Mouse (Mus musculus): ENCODE measurements around the gene Gapdh. TPM values are rescaled to one million over a fixed set of nuclear protein-coding genes. Genes with fewer than 3 reads are reported as not detected.

Gene Gapdh
- 1,000 to 10,000 TPM; 5,945 to 6,079 TPM for total RNA-seq (2021)
- long read RNA-seq, experiment 1, transcript Gapdh-203 (7 exons, 1,420 nt) = major isoform, 5 of 51 reads
- long read RNA-seq, experiment 1, partial matches to known transcripts = 4 of 51 reads
- long read RNA-seq, experiment 1, other reads (novel, unspliced or antisense) = 38 of 51 reads
- long read RNA-seq, experiment 2, transcript Gapdh-203 (7 exons, 1,420 nt) = major isoform, 11 of 61 reads
- long read RNA-seq, experiment 2, partial matches to known transcripts = 6 of 61 reads
- long read RNA-seq, experiment 2, other reads (novel, unspliced or antisense) = 42 of 61 reads

DNA sequence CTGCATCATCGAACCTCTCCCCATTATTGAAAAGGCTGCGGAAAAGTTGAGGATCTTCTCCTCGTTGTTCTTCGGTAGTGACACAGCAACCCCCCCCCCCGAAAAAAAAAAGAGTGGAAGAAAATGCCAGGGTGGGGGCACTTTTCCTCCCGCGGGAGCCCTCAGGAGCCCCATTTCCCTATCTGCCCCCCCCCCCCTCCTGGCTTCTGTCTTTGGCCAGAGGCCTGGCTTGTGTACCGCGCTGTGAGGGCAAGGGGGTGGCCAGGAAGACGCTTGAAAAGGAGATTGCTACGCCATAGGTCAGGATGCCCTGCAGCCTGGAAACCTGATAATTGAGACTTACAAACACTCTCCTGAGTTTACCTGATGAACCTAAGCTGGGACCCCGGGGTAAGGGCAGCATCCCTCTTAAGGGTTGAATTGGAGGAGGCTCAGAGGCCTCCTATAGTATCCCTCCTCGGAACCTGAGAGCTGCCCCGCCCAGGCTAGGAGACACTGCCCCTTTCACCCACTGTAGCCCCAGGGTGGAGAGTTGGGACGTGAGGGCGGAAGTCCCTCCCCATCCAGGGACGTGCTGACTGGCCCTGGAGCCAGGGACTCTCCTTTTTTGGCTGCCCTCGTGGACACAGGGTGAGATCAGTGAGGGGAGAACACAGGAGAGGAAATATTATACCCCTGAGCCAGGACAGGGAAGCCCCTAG lies at the start of gene Gapdh:
Gene Gapdh (minus strand): TSS at position 417 of the 701 bp plus-strand sequence.
- DNase-seq (ENCODE audit: low spot score in 2 of 2) = peak; percentile 57 to 84

DNA sequence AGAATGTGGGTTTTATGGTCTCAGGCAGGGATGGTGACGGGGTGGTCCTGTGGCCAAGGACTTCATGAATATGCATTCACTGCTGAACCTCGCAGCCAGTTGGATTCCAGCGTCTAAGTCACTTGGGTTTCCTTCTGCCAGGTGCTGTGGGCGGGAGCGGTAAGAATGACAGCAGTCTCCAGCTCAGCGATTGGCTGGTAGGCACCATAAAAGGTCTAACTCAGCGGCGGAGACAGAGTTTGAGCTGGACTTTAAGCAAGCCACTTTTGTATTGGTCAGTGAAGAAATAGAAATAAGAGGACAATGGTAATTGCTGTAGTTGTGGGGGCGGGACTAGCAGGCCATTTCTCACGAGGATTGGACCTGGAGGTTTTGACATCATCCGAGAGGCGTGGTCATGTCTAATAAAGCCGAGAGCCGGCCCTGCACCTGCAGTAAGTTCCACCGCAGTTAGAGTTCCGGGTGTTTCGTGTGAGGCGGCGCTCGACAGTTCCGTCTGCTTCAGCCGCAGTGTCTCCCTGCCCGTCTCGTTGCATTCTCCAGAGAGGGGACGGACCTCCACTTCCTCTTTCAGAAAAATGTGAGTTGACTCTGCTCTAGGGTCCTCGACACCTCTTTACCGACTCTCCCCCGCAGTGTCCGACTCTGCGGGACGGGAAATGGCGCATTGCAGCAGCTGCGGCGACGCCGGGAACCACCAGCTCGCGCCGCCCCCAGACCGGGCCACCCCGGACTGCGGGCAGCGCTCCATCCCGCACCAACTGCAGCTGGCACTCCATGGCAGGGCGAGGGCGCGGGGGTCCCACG lies 49.1 kb upstream of the Gapdh start, which contains the start of gene Vamp1:
Gene Vamp1 (plus strand): TSS at position 404 of the 807 bp plus-strand sequence.
- DNase-seq (ENCODE audit: low spot score in 2 of 2) = peak; percentile 68 to 89

DNA sequence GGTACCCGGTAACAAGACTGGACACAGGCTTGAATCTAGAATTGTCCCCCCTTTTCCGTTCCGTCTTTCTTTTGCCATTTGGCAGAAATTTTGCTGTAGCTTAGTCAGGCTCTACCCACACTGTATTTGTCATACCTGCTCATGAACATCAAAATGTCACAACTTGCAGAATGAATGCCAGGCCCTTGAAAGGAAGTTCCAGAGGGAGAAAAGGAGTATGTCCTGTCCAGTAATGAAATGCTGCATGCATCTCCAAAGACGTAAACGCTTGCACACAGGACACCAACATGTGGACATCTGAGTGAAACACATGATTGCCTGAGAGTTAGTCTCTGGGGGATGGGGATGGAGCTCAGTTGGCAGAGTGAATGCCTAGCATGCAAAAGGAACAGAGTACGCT lies 47.4 kb upstream of the Gapdh start:
- DNase-seq (ENCODE audit: low spot score in 2 of 2) = no peak

- DNase-seq (ENCODE audit: low spot score in 2 of 2) = no peak
Measured at GRCm38 (mm10) chr6:125213129-125213528, 46.9 kb upstream of the Gapdh start.

DNA sequence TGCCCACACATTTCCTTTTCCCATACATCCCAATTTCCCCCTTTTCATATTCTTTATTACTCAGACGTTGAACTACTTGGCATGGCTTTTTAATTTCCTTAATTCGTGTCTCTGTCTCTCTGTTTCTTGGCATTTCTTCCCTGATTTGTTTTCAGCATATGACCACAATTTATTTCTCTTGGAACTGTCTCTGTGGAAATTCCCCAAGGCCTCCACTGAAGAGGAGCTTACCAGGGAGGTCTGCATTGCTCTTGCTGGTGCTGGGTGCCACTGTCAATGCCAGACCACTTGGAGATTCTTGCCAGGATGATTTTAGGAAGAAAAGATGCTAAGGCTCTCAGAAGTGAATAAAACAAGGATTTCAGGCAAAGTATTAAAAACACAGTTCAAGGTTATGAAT lies 46.4 kb upstream of the Gapdh start:
- no peak for DNase-seq (ENCODE audit: low spot score in 2 of 2)

GRCm38 (mm10) chr6:125210436-125210835 lies 44.2 kb upstream of the Gapdh start:
- no peak for DNase-seq (ENCODE audit: low spot score in 2 of 2)

- no peak for DNase-seq (ENCODE audit: low spot score in 2 of 2)
Measured at GRCm38 (mm10) chr6:125197166-125197565, 30.9 kb upstream of the Gapdh start.

GRCm38 (mm10) chr6:125196301-125196700 lies 30.0 kb upstream of the Gapdh start:
- DNase-seq (ENCODE audit: low spot score in 2 of 2) = no peak

GRCm38 (mm10) chr6:125195541-125196075 lies 29.3 kb upstream of the Gapdh start:
- DNase-seq (ENCODE audit: low spot score in 2 of 2) = no peak

DNA sequence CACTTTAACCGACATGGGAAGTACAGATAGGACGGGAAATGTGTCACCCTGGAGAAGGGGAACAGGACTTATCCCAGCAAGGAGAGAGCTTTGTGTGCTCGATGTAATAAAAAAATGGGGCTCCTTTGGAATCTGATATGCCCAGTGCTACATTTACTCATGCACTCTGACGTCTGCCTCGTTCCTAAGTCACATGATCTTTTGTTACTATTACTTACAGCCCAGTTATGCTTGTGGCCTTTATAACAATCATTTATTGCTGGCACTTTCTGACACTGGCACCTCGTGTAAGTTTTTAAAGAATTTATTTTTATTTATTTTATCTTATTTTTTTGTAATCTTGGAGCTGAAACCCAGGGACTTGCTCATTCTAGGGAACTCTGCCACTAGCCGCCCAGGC lies 27.1 kb upstream of the Gapdh start:
- no peak for DNase-seq (ENCODE audit: low spot score in 2 of 2)

GRCm38 (mm10) chr6:125192841-125193240 lies 26.6 kb upstream of the Gapdh start:
- no peak for DNase-seq (ENCODE audit: low spot score in 2 of 2)

GRCm38 (mm10) chr6:125192016-125192714 lies 25.9 kb upstream of the Gapdh start:
- peak; percentile 75 to 92 for DNase-seq (ENCODE audit: low spot score in 2 of 2)

GRCm38 (mm10) chr6:125191332-125192015 lies 25.2 kb upstream of the Gapdh start, which contains the start of the genes Ncapd2 and Mrpl51:
TSS of gene Ncapd2 (minus strand) at chr6:125191701.
TSS of gene Mrpl51 (plus strand) at chr6:125191801.
- DNase-seq (ENCODE audit: low spot score in 2 of 2) = peak; percentile 97 to 98

GRCm38 (mm10) chr6:125190816-125191215 lies 24.5 kb upstream of the Gapdh start:
- DNase-seq (ENCODE audit: low spot score in 2 of 2) = no peak

- DNase-seq (ENCODE audit: low spot score in 2 of 2) = no peak
Measured at GRCm38 (mm10) chr6:125186203-125186602, 19.9 kb upstream of the Gapdh start.

- DNase-seq (ENCODE audit: low spot score in 2 of 2) = no peak
Measured at GRCm38 (mm10) chr6:125182133-125182532, 15.9 kb upstream of the Gapdh start.

DNA sequence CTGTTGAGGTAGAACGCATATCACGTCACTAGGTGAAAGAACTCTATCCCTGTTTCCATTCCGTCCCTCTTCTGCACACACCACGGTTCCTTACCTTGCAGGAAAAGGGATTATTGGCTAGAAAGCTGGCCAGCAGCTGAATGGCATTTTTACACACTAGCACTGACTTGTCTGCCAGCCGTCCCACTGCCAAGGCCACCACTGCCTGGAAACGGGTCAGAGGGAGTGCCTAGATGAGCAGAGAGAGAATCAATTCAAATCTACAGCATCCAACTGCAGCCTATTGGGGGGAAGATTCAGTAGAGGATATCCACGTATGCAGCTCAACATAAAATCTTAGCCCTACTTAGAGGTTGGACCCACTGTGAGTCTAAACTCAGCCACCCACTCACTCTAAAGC lies 13.3 kb upstream of the Gapdh start:
- DNase-seq (ENCODE audit: low spot score in 2 of 2) = no peak

DNA sequence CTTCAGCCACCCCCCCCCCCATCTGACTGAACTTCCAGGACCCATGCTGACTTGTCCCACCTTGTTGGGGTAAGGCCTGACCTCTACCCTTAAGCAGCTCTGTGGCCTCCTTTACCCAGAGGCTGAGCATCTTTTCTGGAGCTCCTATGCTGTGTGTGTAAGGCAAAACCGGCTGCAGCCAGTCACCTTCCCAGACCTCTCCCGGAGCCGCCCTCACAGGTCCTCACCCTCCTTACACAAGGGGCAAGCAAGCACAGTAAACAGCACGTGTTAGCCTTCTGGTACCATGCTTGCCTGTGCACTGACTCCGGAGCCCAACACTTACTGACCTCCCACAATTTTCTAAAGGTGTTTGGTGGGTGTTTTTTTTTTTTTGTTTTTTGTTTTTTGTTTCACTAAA lies 9.2 kb upstream of the Gapdh start:
- no peak for DNase-seq (ENCODE audit: low spot score in 2 of 2)

GRCm38 (mm10) chr6:125173256-125173655 lies 7.0 kb upstream of the Gapdh start:
- no peak for DNase-seq (ENCODE audit: low spot score in 2 of 2)

DNA sequence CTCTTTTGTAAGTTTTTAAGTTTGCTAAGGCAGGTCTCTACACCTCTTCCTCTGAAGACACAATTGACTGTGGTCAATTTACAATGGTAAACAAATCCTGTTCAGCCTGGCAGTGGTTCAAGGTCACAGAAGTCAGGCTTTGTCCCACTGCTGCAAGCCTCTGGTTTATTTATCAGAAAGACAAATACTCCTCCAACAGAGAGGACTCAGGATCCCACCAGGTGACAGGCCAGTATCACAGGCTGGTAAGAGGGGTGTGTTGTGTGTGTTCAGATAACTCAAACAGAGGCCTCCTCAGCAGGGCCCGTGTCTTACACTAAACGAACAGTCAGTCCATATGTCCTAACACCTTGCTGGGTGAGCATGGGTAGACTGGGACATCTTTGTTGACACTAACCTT lies 6.2 kb upstream of the Gapdh start:
- DNase-seq (ENCODE audit: low spot score in 2 of 2) = no peak

All from gastrocnemius, postnatal 4 days (tissue).